Mouse (Mus musculus) urinary bladder, postnatal 14 days (tissue): ENCODE measurements at regions not wholly inside any gene's neighbourhood (a gene's known extent, or its start where the extent isn't known, plus 50 kb on each side); places are given as distances from the start of the nearest gene placed in this dataset.

ENCODE experiments used
- DNase-seq: peaks from one replicate; pipeline ENCODE4 v3.0.0; 2021; ENCODE audit warnings: low spot score

DNA sequence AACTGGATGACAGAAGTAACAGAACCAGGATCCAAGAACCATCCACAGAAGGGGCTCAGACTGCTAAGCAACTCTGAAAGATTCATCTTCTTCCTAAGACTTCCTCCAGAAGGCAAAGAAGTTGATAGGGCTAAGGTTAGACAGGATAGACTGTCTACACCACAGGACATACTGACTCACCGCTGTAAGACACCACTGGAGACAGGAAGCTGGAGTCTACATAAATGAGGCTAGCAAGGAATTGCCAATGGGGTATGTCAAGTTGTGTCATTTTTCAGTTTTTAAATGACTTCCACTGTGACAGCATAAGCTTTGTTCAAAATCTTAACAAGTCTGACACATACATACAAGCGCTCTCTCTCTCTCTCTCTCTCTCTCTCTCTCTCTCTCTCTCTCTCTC lies 645.4 kb upstream of the Gm10131 start:
- DNase-seq = no peak

- DNase-seq = no peak
Measured at GRCm38 (mm10) chr8:34756171-34756570, 644.6 kb upstream of the Gm10131 start.

- no peak for DNase-seq
Measured at GRCm38 (mm10) chr8:34755480-34755879, 643.9 kb upstream of the Gm10131 start.

- DNase-seq = peak; percentile 7
Measured at GRCm38 (mm10) chr8:34753046-34753445, 641.5 kb upstream of the Gm10131 start.

GRCm38 (mm10) chr8:34748521-34748920 lies 637.0 kb upstream of the Gm10131 start:
- DNase-seq = no peak

DNA sequence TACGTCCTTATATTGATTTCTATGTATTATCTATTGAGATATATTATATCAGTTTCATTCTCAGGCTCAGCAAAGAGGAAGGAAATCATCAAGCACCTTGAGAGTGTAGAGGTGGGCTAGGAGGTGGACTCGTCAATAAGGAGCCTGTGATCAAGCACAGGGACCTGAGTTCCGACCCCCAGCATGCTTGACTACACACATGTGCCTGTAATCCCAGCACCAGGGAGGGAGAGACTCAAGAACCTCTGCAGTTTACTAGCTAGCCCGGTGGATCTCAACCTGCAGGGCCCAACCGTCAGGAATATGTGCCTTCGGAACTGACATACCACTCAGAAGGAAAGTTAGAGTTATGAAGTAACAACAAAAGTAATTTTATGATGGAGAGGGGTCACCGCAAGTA lies 634.2 kb upstream of the Gm10131 start:
- DNase-seq = no peak

- no peak for DNase-seq
Measured at GRCm38 (mm10) chr8:34744682-34745081, 633.1 kb upstream of the Gm10131 start.

DNA sequence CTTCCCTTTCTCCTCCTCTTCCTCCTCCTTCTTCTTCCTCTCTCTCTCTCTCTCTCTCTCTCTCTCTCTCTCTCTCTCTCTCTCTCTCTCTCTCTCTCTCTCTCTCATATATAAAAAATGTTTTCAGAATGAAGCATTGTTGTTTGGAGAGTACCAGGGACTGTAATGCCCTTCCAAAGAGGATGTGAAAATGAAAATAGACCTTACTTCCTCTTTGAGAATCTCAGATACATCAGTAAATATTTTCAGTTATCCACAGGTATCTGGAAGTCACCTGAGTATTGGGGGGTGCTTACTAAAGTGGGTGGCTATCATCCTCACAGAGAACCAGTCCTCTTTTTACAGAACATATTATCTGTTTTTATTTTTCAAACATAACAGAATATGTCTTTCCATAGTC lies 632.6 kb upstream of the Gm10131 start:
- no peak for DNase-seq

- peak; percentile 13 for DNase-seq
Measured at GRCm38 (mm10) chr8:34743137-34743536, 631.6 kb upstream of the Gm10131 start.

GRCm38 (mm10) chr8:34740836-34741235 lies 629.3 kb upstream of the Gm10131 start:
- DNase-seq = no peak

- no peak for DNase-seq
Measured at GRCm38 (mm10) chr8:34739836-34740804, 628.6 kb upstream of the Gm10131 start.

- DNase-seq = no peak
Measured at GRCm38 (mm10) chr8:34736214-34736613, 624.7 kb upstream of the Gm10131 start.

- DNase-seq = no peak
Measured at GRCm38 (mm10) chr8:34735006-34735405, 623.5 kb upstream of the Gm10131 start.

GRCm38 (mm10) chr8:34732808-34733207 lies 621.3 kb upstream of the Gm10131 start:
- DNase-seq = no peak

DNA sequence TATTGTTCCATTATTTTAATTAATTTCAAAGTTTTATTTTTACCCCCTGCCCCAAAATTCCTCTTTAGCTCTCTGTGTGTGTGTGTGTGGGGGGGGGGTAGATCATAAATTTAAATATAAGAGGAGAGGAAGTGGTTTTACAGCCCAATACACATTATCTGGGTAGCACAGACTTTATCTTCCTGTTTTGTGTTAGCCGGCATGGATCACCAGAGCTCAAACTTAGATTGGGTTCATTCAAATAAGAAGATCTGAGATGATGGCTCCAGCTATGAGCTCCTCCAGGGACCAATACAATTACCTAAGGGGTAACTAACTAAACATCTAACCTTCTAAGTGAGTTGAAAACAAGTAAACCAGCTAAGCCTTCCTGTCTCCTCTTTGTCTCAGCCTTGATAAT lies 620.8 kb upstream of the Gm10131 start:
- DNase-seq = no peak

DNA sequence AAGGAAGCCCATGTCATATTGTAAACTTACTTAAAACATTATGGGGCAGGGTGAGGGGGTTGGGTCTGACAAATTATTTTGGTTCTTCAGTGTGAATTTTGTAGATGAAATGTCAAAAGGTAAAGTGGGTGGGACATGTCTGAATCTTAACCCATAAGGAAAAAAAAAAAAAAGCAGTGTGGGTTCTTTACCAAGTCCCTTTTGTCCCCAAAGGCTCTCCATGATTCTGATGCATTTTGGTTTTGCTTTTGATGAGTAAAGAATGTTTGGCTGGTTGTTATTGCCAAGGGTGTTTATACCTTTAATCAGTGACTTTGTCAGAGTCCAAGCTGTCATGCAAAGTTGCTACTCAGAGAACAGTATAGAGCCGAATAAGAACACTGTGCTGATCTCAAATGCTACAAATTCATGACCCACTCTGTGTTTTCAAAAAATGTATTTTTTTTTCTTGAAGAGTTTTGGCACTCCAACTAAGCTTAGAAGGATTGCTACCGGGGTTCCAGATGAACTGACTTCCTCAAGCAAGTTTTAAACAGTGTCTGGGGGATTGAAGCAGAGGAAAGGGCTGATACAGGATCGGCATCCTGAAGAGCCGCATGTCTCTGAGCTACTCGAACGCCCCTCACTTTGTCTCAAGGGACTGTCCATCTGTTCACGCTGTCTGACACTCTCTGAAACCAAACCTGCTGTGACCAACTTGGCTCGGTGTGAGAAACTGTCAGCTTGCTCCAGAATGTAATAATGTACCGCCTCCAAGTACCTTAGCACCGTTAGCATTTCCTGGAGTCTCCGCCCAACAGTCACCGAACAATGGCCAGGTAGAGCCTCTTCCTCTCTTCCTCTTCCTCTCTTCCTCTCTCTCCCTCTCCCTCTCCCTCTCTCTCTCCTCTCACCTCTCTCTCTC lies 619.8 kb upstream of the Gm10131 start:
- DNase-seq = no peak

GRCm38 (mm10) chr8:34729585-34729984 lies 618.0 kb upstream of the Gm10131 start:
- no peak for DNase-seq

DNA sequence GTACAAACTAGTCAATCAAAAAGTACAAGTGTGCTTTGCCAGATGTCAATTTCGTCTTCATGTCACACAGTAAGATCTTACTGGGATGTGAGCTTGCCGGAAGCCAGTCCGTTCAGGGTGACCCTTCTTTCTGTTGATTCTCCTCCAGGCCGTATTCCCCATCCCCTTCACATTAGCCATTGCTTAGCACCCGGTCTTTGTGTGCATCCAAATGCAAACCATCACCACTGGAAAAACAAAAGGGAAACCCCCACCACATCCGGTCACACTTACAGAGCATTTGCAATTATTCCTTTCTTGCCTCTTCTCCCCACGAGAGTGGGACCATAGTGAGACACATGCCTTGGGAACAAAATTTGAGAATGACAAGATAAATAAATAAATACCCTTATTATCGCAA lies 616.2 kb upstream of the Gm10131 start:
- DNase-seq = no peak

GRCm38 (mm10) chr8:34726145-34726767 lies 614.7 kb upstream of the Gm10131 start:
- DNase-seq = no peak

DNA sequence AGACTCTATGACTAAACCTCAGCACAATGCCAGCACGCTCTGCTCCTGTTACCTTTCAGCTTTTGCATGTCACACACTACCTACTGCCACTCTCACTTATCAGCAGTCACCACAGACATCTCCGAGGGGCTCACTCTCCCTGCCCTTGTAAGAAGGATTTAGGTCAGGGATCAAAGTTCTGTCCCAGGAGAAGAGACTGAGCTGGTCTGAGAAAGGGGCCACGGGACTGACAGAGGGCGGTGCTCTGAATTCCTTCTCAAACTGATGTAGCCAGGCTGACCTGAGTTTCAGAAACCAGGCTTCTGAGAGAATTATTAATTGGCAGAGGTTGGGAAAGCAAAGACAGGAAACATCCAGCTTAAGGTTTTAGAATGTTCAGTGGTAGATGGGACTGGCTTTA lies 614.0 kb upstream of the Gm10131 start:
- DNase-seq = no peak

- no peak for DNase-seq
Measured at GRCm38 (mm10) chr8:34709911-34710733, 598.6 kb upstream of the Gm10131 start.
